Mouse (Mus musculus) forelimb bud, embryonic 11.5 days (tissue): ENCODE data around the gene Rcn1.

ENCODE experiments used
- DNase-seq: peaks from one replicate; pipeline ENCODE4 v3.0.0-alpha.2; 2012; ENCODE audit warnings: low read depth, low spot score

The Rcn1 gene

DNA sequence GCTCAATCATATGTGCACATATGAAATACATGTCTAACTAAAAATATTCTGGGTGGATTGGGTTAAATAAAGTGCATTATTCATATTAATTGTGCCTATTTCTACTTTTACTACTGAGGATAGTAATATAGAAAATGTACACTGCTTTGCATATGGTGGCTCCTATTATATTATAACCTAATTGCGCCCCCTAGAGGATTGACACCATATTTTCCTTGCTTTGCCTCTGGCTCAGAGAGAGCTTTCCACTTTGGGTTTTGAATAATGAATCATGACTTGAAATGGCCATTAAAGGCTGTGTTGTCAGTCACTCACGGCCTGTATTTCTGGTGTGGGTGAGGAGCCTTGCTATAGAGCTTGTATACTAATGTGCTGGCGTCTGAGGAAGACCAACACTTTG, 59.1 kb downstream of the Rcn1 start:
- DNase-seq = no peak

DNA sequence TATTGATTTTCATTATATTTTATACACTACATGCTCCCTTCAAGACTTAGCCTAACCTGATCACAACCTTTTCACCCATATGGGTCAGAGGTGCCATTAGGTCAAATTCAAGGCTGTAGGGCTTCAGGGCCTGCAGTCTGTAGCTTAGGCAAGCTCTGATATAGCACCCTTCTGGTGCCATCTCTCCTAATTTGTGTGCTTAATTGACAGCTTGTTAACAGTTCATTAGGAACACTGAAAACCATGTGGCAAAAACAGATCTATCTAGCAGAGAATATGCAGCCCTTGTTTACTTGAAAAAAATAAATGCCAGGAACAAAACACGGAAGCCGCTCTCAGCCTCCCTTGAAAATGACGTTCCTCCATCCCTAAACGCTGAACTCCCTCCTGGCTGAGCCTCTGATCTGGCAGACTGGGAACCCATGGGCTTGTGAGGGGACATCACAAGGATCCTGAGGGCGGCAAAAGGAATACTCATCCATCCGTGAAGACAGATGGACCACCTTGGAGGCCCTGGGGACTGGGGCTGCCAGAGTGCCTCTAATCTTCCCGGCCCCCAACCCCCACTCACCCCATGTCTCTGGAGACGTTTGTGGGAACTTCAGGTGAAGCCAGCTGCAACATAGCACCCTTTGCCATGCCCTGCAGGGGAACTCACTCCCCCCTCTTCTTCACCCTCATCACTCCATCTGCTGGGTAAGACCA, 61.8 kb downstream of the Rcn1 start:
- DNase-seq = no peak

DNA sequence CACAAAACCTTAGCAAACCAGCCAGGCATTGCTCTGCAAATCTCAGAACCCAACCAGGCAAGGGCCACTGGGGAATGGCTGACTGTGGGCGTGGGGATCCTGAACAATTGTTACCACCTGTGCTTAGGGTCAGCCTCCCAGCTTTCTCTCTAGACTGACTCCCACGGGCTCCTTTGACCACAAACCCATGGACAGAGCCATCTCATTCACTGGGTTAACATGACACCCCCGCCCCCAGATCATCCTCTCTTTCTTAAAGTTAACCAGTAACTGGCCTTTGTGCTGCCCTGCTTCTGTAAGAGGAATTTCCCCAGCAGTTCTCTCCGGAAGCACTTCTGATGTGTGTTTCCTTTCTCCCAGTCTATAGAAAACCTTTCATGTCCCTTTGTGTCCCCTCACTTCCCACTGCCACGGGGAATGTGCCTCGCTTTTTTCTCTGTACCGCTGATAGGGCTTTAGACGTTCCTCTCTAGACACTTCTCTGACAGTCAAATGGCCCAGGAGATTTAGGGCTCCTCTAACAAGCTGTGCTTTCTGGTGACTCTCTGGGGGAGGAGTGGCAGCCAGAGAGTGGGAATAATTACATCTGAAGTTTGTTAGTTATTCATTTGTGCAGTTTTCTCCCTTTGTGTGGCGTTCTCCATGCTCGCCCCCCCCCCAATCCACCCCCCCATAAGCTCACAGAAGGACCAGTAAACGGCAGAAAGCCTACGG, 62.6 kb downstream of the Rcn1 start:
- no peak for DNase-seq
